Mouse (Mus musculus) stomach, embryonic 14.5 days (tissue): Measurements from ENCODE around the gene Eif3k. TPM values are rescaled to one million over a fixed set of nuclear protein-coding genes. Genes with fewer than 3 reads are reported as not detected.

Experiments
- ATAC-seq: fragments of 200-750 bp; cut with Nextera tagmentation; 2 replicates; pipeline ENCODE4 v1.8.0; 2017; ENCODE audit warnings: low read depth, moderate TSS enrichment; ENCODE audit not compliant: insufficient number of reproducible peaks, insufficient read depth, low FRiP score
- H3K27ac ChIP-seq: fragments of 300-500 bp; sonication (generic); 2 replicates; pipeline ENCODE4 v1.5.1; 2014; ENCODE audit warnings: mild to moderate bottlenecking, low read length, moderate library complexity, mixed read lengths
- H3K27me3 ChIP-seq: fragments of 300-500 bp; sonication (generic); 2 replicates; pipeline ENCODE4 v1.6.1; 2014; ENCODE audit warnings: low read length, control low read depth, mixed read lengths; ENCODE audit not compliant: control insufficient read depth, insufficient read depth
- H3K36me3 ChIP-seq: fragments of 300-500 bp; sonication (generic); 2 replicates; pipeline ENCODE4 v1.6.1; 2014; ENCODE audit warnings: mild to moderate bottlenecking, control low read depth, low read length, moderate library complexity, mixed read lengths; ENCODE audit not compliant: control insufficient read depth, insufficient read depth
- H3K4me1 ChIP-seq: fragments of 300-500 bp; sonication (generic); 2 replicates; pipeline ENCODE4 v1.6.1; 2014; ENCODE audit warnings: low read length, control low read depth, mixed read lengths; ENCODE audit not compliant: control insufficient read depth, insufficient read depth
- H3K4me2 ChIP-seq: fragments of 300-500 bp; sonication (generic); replicated peaks from 2 replicates; pipeline ENCODE4 v1.6.1; 2014; ENCODE audit warnings: low read depth, low read length, control low read depth
- H3K4me3 ChIP-seq: fragments of 300-500 bp; sonication (generic); 2 replicates; pipeline ENCODE4 v1.5.1; 2014; ENCODE audit warnings: low read depth, low read length, control low read depth
- H3K9ac ChIP-seq: fragments of 300-500 bp; sonication (generic); replicated peaks from 2 replicates; pipeline ENCODE4 v1.6.1; 2014; ENCODE audit warnings: low read depth, mild to moderate bottlenecking, control low read depth, low read length, moderate library complexity, mixed read lengths
- H3K9me3 ChIP-seq: fragments of 300-500 bp; sonication (generic); 2 replicates; pipeline ENCODE4 v1.6.1; 2016; ENCODE audit warnings: low read depth, low read length, control low read depth; ENCODE audit not compliant: control insufficient read depth
- WGBS: fragments of 180-500 bp; shearing (Covaris S2); extraction: QIAGEN DNeasy Blood & Tissue Kit; methylation state at CpG from one replicate; pipeline ENCODE4 v1.1.7; 2014; 5-methylcytosine and 5-hydroxymethylcytosine counted together
- polyA plus RNA-seq: library from polyadenylated mRNA; unstranded; fragments of >200 nt; fragmentation: Nextera tagmentation; extraction: Ambion mirVana; gene quantifications from 2 replicates; pipeline ENCODE4 v1.2.1, GENCODE M21; 2014

Eif3k gene
- polyA plus RNA-seq, 1 experiment from 2014 or later: 444 TPM

- Histone ChIP-seq H3K9me3 (no peaks in the 10 kb centered on the region), H3K4me1 (no peaks in the 10 kb centered on the region), H3K4me3 (peak overlapping the region; percentile 47), H3K4me2 (peak overlapping the region; percentile 83), H3K27me3 (no peaks in the 10 kb centered on the region), H3K27ac (peak overlapping the region; percentile 11; the same call in 1 of the 2 replicates), H3K9ac (peak overlapping the region; percentile 63), H3K36me3 (no peaks in the 10 kb centered on the region)
- WGBS: 7% methylated on average over 43 of the region's 43 CpGs
- ATAC-seq: peak; percentile 85
These were observed 19.3 kb upstream of the Eif3k start for GRCm38 (mm10) chr7:29000651-29001605.

GRCm38 (mm10) chr7:28993402-28993801, 11.7 kb upstream of the Eif3k start:
- Histone ChIP-seq H3K9ac (no peak overlapping the region), H3K4me3 (no peak overlapping the region), H3K4me1 (no peaks in the 10 kb centered on the region), H3K27me3 (no peaks in the 10 kb centered on the region), H3K36me3 (no peaks in the 10 kb centered on the region), H3K27ac (no peak overlapping the region), H3K9me3 (no peaks in the 10 kb centered on the region), H3K4me2 (no peak overlapping the region)
- no peak for ATAC-seq
- WGBS: 85% methylated on average over 3 of the region's 3 CpGs

GRCm38 (mm10) chr7:28992997-28993396, 11.3 kb upstream of the Eif3k start:
- WGBS: 81% methylated on average over 3 of the region's 3 CpGs
- Histone ChIP-seq H3K4me2 (no peak overlapping the region), H3K27ac (no peak overlapping the region), H3K4me1 (no peaks in the 10 kb centered on the region), H3K36me3 (no peaks in the 10 kb centered on the region), H3K9ac (no peak overlapping the region), H3K27me3 (no peaks in the 10 kb centered on the region), H3K9me3 (no peaks in the 10 kb centered on the region), H3K4me3 (no peak overlapping the region)
- no peak for ATAC-seq

GRCm38 (mm10) chr7:28991616-28992015, 10.0 kb upstream of the Eif3k start:
- no peaks in the 10 kb centered on the region for H3K36me3 ChIP-seq
- no peak overlapping the region for H3K9ac ChIP-seq
- H3K27me3 ChIP-seq: no peaks in the 10 kb centered on the region
- H3K4me1 ChIP-seq: no peaks in the 10 kb centered on the region
- 65% methylated on average over 5 of the region's 5 CpGs for WGBS
- ATAC-seq: no peak
- H3K4me3 ChIP-seq: no peak overlapping the region
- no peak overlapping the region for H3K27ac ChIP-seq
- no peaks in the 10 kb centered on the region for H3K9me3 ChIP-seq
- no peak overlapping the region for H3K4me2 ChIP-seq

- peak; percentile 56; the same call in 1 of the 2 replicates for ATAC-seq
- H3K9me3 ChIP-seq: no peaks in the 10 kb centered on the region
- H3K27ac ChIP-seq: no peak overlapping the region
- 47% methylated on average over 13 of the region's 14 CpGs for WGBS
- H3K9ac ChIP-seq: no peak overlapping the region
- H3K36me3 ChIP-seq: no peaks in the 10 kb centered on the region
- H3K27me3 ChIP-seq: no peaks in the 10 kb centered on the region
- no peaks in the 10 kb centered on the region for H3K4me1 ChIP-seq
- no peak overlapping the region for H3K4me3 ChIP-seq
- H3K4me2 ChIP-seq: no peak overlapping the region
These were observed 9.2 kb upstream of the Eif3k start for GRCm38 (mm10) chr7:28990766-28991273.

GRCm38 (mm10) chr7:28985207-28985606, 3.5 kb upstream of the Eif3k start:
- H3K4me3 ChIP-seq: no peak overlapping the region
- H3K4me1 ChIP-seq: peaks cover 7% of the 10 kb centered on the region; the same call in 1 of the 2 replicates
- WGBS: 87% methylated on average over 7 of the region's 7 CpGs
- no peaks in the 10 kb centered on the region for H3K27me3 ChIP-seq
- no peak overlapping the region for H3K27ac ChIP-seq
- no peak for ATAC-seq
- no peak overlapping the region for H3K9ac ChIP-seq
- H3K9me3 ChIP-seq: no peaks in the 10 kb centered on the region
- no peaks in the 10 kb centered on the region for H3K36me3 ChIP-seq
- no peak overlapping the region for H3K4me2 ChIP-seq

- Histone ChIP-seq H3K9ac (no peak overlapping the region), H3K9me3 (no peaks in the 10 kb centered on the region), H3K27me3 (no peaks in the 10 kb centered on the region), H3K36me3 (no peaks in the 10 kb centered on the region), H3K27ac (no peak overlapping the region), H3K4me3 (no peak overlapping the region), H3K4me1 (peaks cover 7% of the 10 kb centered on the region; the same call in 1 of the 2 replicates), H3K4me2 (no peak overlapping the region)
- 91% methylated on average over 1 of the region's 1 CpGs for WGBS
- ATAC-seq: no peak
These were observed 2.8 kb upstream of the Eif3k start for GRCm38 (mm10) chr7:28984452-28984851.

- H3K4me3 ChIP-seq: no peak overlapping the region
These were observed 2.2 kb upstream of the Eif3k start for GRCm38 (mm10) chr7:28983849-28984248.

More at GRCm38 (mm10) chr7:28983849-28984248, 2.2 kb upstream of the Eif3k start:
- Histone ChIP-seq H3K36me3 (peaks cover 3% of the 10 kb centered on the region; the same call in 1 of the 2 replicates), H3K9me3 (no peaks in the 10 kb centered on the region), H3K4me1 (peaks cover 7% of the 10 kb centered on the region; the same call in 1 of the 2 replicates), H3K27ac (no peak overlapping the region), H3K27me3 (no peaks in the 10 kb centered on the region), H3K9ac (no peak overlapping the region), H3K4me2 (no peak overlapping the region)
- 71% methylated on average over 4 of the region's 4 CpGs for WGBS
- no peak for ATAC-seq
